Mouse (Mus musculus) neutrophil, adult 59 days (primary cell): ENCODE results near the gene Golgb1. TPM values are rescaled to one million over a fixed set of nuclear protein-coding genes. Genes with fewer than 3 reads are reported as not detected.

Experiments used
- total RNA-seq, 2 experiments: library from RNA; stranded (reverse); gene quantifications; 1 replicate in 1 of 2; 2 replicates in 1 of 2; pipeline ENCODE4 v1.2.4; 2023

The Golgb1 gene
- 10 to 100 TPM; 25.5 to 26.8 TPM for total RNA-seq

DNA sequence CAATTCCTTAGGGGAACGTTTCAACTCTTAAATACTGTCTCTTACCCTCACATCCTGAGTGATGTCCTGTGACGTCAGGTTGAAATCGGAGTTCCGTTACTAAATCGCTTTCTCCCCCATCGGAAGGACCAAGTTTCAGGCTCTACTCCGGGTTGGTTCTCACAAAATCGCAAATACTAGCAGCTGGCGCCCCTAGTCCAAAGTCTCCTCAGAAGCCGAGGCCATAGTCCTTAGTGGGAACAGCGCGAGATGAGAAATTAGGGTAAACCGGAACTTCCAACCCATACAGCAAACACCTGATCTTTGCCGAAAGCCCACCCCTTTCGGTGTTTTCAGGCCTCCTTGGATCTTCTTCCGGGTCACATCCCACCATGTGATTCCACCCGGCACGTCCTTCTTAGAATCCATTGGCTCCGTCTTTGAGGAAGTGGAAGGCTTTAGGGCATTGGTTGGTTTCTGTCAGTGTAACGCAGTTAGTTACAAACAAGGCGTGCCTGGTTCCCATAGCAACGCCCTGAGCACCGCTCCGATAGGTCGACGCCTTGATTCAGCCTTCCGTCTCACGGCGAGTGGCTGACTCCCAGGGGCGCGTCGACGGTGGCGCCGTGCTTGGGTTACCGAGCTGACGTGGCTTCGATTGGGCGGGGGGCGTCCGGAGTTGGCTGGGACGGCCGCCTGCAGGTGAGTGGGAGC lies at the start of gene Golgb1, which contains the start of gene Eaf2:
Gene Golgb1 (plus strand): TSS at position 558 of the 693 bp plus-strand sequence.
Gene Eaf2 (minus strand): TSS at position 421 of the 693 bp plus-strand sequence.

DNA sequence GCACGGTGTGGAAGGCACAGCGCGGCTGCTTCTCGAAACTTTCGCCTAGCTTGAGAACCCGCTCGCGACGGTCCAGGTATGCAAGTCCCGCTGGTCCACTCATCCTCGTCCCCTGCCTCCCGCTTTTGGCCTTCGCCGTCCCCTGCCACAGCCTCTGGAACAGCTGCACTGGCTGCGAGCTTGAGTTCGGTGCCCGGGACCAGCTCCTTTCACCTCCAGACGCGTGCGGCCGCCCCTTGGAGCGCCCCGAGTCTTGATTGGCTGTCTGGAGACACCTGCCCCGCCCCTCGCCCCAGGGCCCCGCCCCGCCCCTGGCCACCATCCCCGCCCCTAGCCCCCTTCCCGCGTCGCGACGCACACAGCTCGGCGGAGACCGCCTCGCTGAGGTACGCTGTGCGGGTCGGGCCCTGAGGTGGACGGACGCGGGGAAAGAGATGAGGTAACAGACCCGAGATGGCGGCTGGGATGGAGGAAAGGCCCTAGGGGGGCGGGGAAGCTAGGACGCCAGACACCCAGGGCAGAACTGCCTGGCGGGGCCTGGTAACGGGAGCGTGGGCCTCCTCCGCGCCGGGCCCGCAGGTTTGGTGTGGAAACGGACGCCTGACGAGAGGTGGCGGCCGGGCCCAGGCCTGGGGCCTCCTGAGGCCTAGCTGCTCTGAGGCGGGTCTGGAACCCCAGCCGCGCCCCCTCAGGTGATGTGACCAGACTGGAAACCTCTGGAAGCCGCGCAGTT lies 46.7 kb upstream of the Golgb1 start, which contains the start of gene Iqcb1:
Gene Iqcb1 (plus strand): TSS at position 332 of the 733 bp plus-strand sequence.

DNA sequence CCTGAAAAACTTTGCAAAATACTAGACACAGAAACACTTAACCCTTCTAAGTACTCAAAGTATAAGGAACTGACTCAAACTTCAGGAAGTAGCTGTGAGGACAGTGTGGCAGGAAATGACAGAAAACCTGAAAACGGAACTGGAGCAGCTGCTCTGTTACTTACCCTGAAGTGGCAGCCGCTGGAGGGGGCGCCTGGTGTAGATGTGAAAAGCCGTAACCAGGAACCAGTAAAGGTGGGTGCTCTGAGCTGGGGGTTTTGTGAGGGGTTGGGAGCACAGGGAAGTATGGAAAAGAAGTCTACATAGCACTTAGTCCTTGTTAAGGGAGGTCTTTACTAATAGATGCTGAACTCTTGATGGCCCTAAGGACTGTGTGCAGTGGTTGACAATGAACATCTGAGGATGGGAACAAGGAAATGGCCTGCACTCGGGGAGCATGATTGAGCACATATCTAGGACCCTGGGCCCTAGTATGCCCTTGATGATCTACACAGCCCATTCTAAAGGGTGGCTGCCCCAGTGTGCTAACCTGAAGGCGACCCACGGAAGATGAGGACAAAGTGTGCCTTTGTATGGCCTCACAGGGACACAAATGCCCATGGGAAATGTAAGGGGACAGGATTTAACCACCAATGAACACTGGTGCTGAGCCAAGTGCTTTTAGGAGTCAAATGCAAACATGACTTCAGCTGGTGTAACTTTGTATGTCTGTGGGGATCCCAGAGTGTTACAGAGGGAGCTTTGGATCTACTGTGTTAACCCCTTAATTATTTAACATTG lies 60.1 kb downstream of the Golgb1 start, which contains the start of gene Hcls1:
Gene Hcls1 (plus strand): TSS at position 143 of the 780 bp plus-strand sequence.

Other genes starting within 250 kb of the Golgb1 start
- gene Cd86, start 209.1 kb upstream of the Golgb1 start, total RNA-seq = 10 to 100 TPM; 20.4 to 25.5 TPM
- gene Ildr1, start 181.2 kb upstream of the Golgb1 start, total RNA-seq = under 1 TPM; 0.40 to 0.44 TPM
- gene Slc15a2, start 90.2 kb upstream of the Golgb1 start, total RNA-seq = 1 to 10 TPM; 4.2 to 6.1 TPM
- gene Iqcb1, start 46.8 kb upstream of the Golgb1 start, total RNA-seq = 1 to 10 TPM; 7.5 to 7.8 TPM
- 1 to 10 TPM; 1.9 to 3.3 TPM for gene Eaf2, start 137 bp upstream of the Golgb1 start, total RNA-seq
- gene Hcls1, start 59.8 kb downstream of the Golgb1 start, total RNA-seq = 100 to 1,000 TPM; 434 to 439 TPM
- under 1 TPM in 1 of 2 experiments, not detected in 1; 0.40 TPM for gene Fbxo40, start 115.3 kb downstream of the Golgb1 start, total RNA-seq
- 10 to 100 TPM in 1 of 2 experiments, 1 to 10 TPM in 1; 9.5 to 10.2 TPM for gene Polq, start 136.6 kb downstream of the Golgb1 start, total RNA-seq